Mouse (Mus musculus): ENCODE results near the gene Higd1a. TPM values are rescaled to one million over a fixed set of nuclear protein-coding genes. Genes with fewer than 3 reads are reported as not detected.

The Higd1a gene
- total RNA-seq, 1 experiment from 2014 or later = 7.2 TPM

GRCm38 (mm10) chr9:121847138-121847537 lies 11.0 kb downstream of the Higd1a start:
- ATAC-seq (ENCODE audit: extremely low read depth, insufficient number of reproducible peaks, low FRiP score, poor library complexity, severe bottlenecking) = no peak

GRCm38 (mm10) chr9:121846526-121847118 lies 11.5 kb downstream of the Higd1a start:
- peak; percentile 69 for ATAC-seq (ENCODE audit: extremely low read depth, insufficient number of reproducible peaks, low FRiP score, poor library complexity, severe bottlenecking)

GRCm38 (mm10) chr9:121842914-121843313 lies 15.2 kb downstream of the Higd1a start:
- no peak for ATAC-seq (ENCODE audit: extremely low read depth, insufficient number of reproducible peaks, low FRiP score, poor library complexity, severe bottlenecking)

- no peak for ATAC-seq (ENCODE audit: extremely low read depth, insufficient number of reproducible peaks, low FRiP score, poor library complexity, severe bottlenecking)
Observed at GRCm38 (mm10) chr9:121839622-121839965, 18.6 kb downstream of the Higd1a start.

GRCm38 (mm10) chr9:121838829-121839621 lies 19.1 kb downstream of the Higd1a start, which contains the start of gene Ccdc13:
Ccdc13 (minus strand) TSS chr9:121839461.
- ATAC-seq (ENCODE audit: extremely low read depth, insufficient number of reproducible peaks, low FRiP score, poor library complexity, severe bottlenecking) = no peak

- ATAC-seq (ENCODE audit: extremely low read depth, insufficient number of reproducible peaks, low FRiP score, poor library complexity, severe bottlenecking) = no peak
Observed at GRCm38 (mm10) chr9:121838008-121838407, 20.2 kb downstream of the Higd1a start.

GRCm38 (mm10) chr9:121833825-121834224 lies 24.3 kb downstream of the Higd1a start:
- no peak for ATAC-seq (ENCODE audit: extremely low read depth, insufficient number of reproducible peaks, low FRiP score, poor library complexity, severe bottlenecking)

GRCm38 (mm10) chr9:121830956-121831293 lies 27.2 kb downstream of the Higd1a start:
- ATAC-seq (ENCODE audit: extremely low read depth, insufficient number of reproducible peaks, low FRiP score, poor library complexity, severe bottlenecking) = peak; percentile 58; the same call in 1 of the 2 replicates

GRCm38 (mm10) chr9:121830243-121830955 lies 27.8 kb downstream of the Higd1a start:
- no peak for ATAC-seq (ENCODE audit: extremely low read depth, insufficient number of reproducible peaks, low FRiP score, poor library complexity, severe bottlenecking)

- no peak for ATAC-seq (ENCODE audit: extremely low read depth, insufficient number of reproducible peaks, low FRiP score, poor library complexity, severe bottlenecking)
Observed at GRCm38 (mm10) chr9:121829270-121829992, 28.7 kb downstream of the Higd1a start.

- ATAC-seq (ENCODE audit: extremely low read depth, insufficient number of reproducible peaks, low FRiP score, poor library complexity, severe bottlenecking) = no peak
Observed at GRCm38 (mm10) chr9:121828314-121828713, 29.8 kb downstream of the Higd1a start.

- ATAC-seq (ENCODE audit: extremely low read depth, insufficient number of reproducible peaks, low FRiP score, poor library complexity, severe bottlenecking) = no peak
Observed at GRCm38 (mm10) chr9:121826356-121826755, 31.8 kb downstream of the Higd1a start.

- no peak for ATAC-seq (ENCODE audit: extremely low read depth, insufficient number of reproducible peaks, low FRiP score, poor library complexity, severe bottlenecking)
Observed at GRCm38 (mm10) chr9:121823991-121824390, 34.2 kb downstream of the Higd1a start.

GRCm38 (mm10) chr9:121823051-121823450 lies 35.1 kb downstream of the Higd1a start:
- ATAC-seq (ENCODE audit: extremely low read depth, insufficient number of reproducible peaks, low FRiP score, poor library complexity, severe bottlenecking) = no peak

- no peak for ATAC-seq (ENCODE audit: extremely low read depth, insufficient number of reproducible peaks, low FRiP score, poor library complexity, severe bottlenecking)
Observed at GRCm38 (mm10) chr9:121822585-121822991, 35.6 kb downstream of the Higd1a start.

GRCm38 (mm10) chr9:121820765-121821164 lies 37.4 kb downstream of the Higd1a start:
- no peak for ATAC-seq (ENCODE audit: extremely low read depth, insufficient number of reproducible peaks, low FRiP score, poor library complexity, severe bottlenecking)

GRCm38 (mm10) chr9:121819771-121820471 lies 38.2 kb downstream of the Higd1a start:
- no peak for ATAC-seq (ENCODE audit: extremely low read depth, insufficient number of reproducible peaks, low FRiP score, poor library complexity, severe bottlenecking)

- ATAC-seq (ENCODE audit: extremely low read depth, insufficient number of reproducible peaks, low FRiP score, poor library complexity, severe bottlenecking) = no peak
Observed at GRCm38 (mm10) chr9:121819073-121819770, 38.9 kb downstream of the Higd1a start.

Measured in neutrophil, adult 5-6 weeks (primary cell).